Mouse (Mus musculus) myocyte (in vitro differentiated cells): ENCODE data around the gene Kif17.

Experiments
- E2F4 ChIP-seq: IDR thresholded peaks from one replicate; pipeline ENCODE4 v1.6.1; 2011; ENCODE audit warnings: mild to moderate bottlenecking, control low read depth, moderate library complexity; ENCODE audit not compliant: insufficient read depth
- MYOD1 ChIP-seq, 3 experiments: IDR thresholded peaks; one replicate each; pipeline ENCODE4 v1.6.1; 2011; ENCODE audit warnings: control low read depth in 2 of 3, low read depth in 2 of 3, mild to moderate bottlenecking in 2 of 3, moderate library complexity in 1 of 3; ENCODE audit not compliant: insufficient read length in 2 of 3, control insufficient read depth in 1 of 3
- MYOG ChIP-seq, 3 experiments: IDR thresholded peaks; one replicate each; pipeline ENCODE4 v1.6.1; 2011; ENCODE audit warnings: control low read depth in 2 of 3, low read depth in 2 of 3, mild to moderate bottlenecking in 2 of 3; ENCODE audit not compliant: insufficient read length in 2 of 3, control insufficient read depth in 1 of 3, insufficient read depth in 1 of 3
- POLR2A ChIP-seq: IDR thresholded peaks from one replicate; pipeline ENCODE4 v1.6.1; 2011; ENCODE audit warnings: low read depth, mild to moderate bottlenecking, control low read depth, moderate library complexity; ENCODE audit not compliant: insufficient read length
- POLR2AphosphoS2 ChIP-seq: IDR thresholded peaks from one replicate; pipeline ENCODE4 v1.6.1; 2011; ENCODE audit warnings: low read depth, control low read depth; ENCODE audit not compliant: insufficient read length
- SRF ChIP-seq: IDR thresholded peaks from one replicate; pipeline ENCODE4 v1.6.1; 2011; ENCODE audit warnings: low read depth; ENCODE audit not compliant: control insufficient read depth, insufficient read length
- USF1 ChIP-seq: IDR thresholded peaks from one replicate; pipeline ENCODE4 v1.6.1; 2011; ENCODE audit warnings: low read depth, mild to moderate bottlenecking, control low read depth, moderate library complexity

DNA sequence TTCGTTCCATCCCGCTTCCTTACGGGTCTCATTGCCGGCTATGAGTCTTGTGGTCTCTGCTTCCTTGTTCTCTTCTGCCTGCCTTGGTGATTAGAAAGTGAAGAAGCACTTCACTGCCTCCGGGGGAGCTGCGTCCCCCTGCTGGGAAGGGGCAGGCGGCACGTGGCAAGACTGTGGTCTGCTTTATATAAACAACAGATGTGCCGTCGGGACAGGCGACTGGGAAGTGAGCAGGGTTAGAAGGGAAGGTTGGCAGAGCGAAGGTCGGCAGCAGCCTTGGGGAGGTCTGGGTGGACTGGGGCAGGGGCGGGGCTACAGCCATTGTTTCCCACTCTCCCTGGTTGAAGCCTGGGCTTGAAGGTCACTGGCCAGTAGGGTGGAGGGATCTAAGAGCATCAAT, 1.6 kb downstream of the Kif17 start:
- TF ChIP-seq MYOG (IDR thresholded peaks at IDR 0.05; ENCODE audit: control insufficient read depth in 1 of 3, insufficient read depth in 1 of 3, insufficient read length in 2 of 3, low read depth in 2 of 3), result no peak
- TF ChIP-seq E2F4, result no peak
- no peak for TF ChIP-seq MYOD1 (IDR thresholded peaks at IDR 0.05; ENCODE audit: control insufficient read depth in 1 of 3, insufficient read length in 2 of 3, low read depth in 2 of 3)
- no peak for TF ChIP-seq SRF
- TF ChIP-seq POLR2A, result no peak
- no peak for TF ChIP-seq POLR2AphosphoS2
- no peak for TF ChIP-seq USF1
